Mouse (Mus musculus) hindbrain, embryonic 16.5 days (tissue): ENCODE measurements around the gene Pfn3. TPM values are rescaled to one million over a fixed set of nuclear protein-coding genes. Genes with fewer than 3 reads are reported as not detected.

Experiments
- microRNA-seq: library from miRNA; unstranded; fragments of <30 nt; microRNA quantifications from one replicate; pipeline ENCODE4, GENCODE M21; 2017
- polyA plus RNA-seq: library from polyadenylated mRNA; unstranded; fragments of >200 nt; fragmentation: Nextera tagmentation; extraction: Ambion mirVana; gene quantifications from 2 replicates; pipeline ENCODE4 v1.2.1, GENCODE M21; 2015

Gene Pfn3
- polyA plus RNA-seq, 1 experiment from 2014 or later = 1.4 TPM

Small RNAs within 50 kb of the gene (microRNA-seq; reads per million reads assigned to microRNA genes)
- gene Mir6943 = not detected

Other genes with a start within 250 kb of the Pfn3 start
- 40.8 and 46.3 TPM in 2 replicates for gene Nsd1, start 205.4 kb downstream of the Pfn3 start, polyA plus RNA-seq
- gene Prelid1, start 94.7 kb downstream of the Pfn3 start, polyA plus RNA-seq = 347 and 353 TPM in 2 replicates
- 95.4 and 97.6 TPM in 2 replicates for gene Rab24, start 93.3 kb downstream of the Pfn3 start, polyA plus RNA-seq
- 10.9 and 12.4 TPM in 2 replicates for gene Mxd3, start 85.4 kb downstream of the Pfn3 start, polyA plus RNA-seq
- 44.9 and 51.5 TPM in 2 replicates for gene Lman2, start 52.4 kb downstream of the Pfn3 start, polyA plus RNA-seq
- 0.27 and 0.44 TPM in 2 replicates for gene Rgs14, start 45.5 kb downstream of the Pfn3 start, polyA plus RNA-seq
- 0.05 TPM in 1 of 2 replicates, not detected in the other for gene Slc34a1, start 17.0 kb downstream of the Pfn3 start, polyA plus RNA-seq
- 0.14 and 0.38 TPM in 2 replicates for gene F12, start 11.6 kb upstream of the Pfn3 start, polyA plus RNA-seq
- 15.8 and 25.0 TPM in 2 replicates for gene Grk6, start 29.8 kb upstream of the Pfn3 start, polyA plus RNA-seq
- 4.4 and 4.9 TPM in 2 replicates for gene Prr7, start 49.0 kb upstream of the Pfn3 start, polyA plus RNA-seq
- gene Dbn1, start 72.9 kb upstream of the Pfn3 start, polyA plus RNA-seq = 482 and 556 TPM in 2 replicates
- gene Pdlim7, start 98.4 kb upstream of the Pfn3 start, polyA plus RNA-seq = 161 and 177 TPM in 2 replicates
- 3.6 and 4.3 TPM in 2 replicates for gene Dok3, start 114.1 kb upstream of the Pfn3 start, polyA plus RNA-seq
- 55.3 and 56.3 TPM in 2 replicates for gene Ddx41, start 121.4 kb upstream of the Pfn3 start, polyA plus RNA-seq
- 41.1 and 50.0 TPM in 2 replicates for gene Fam193b, start 155.9 kb upstream of the Pfn3 start, polyA plus RNA-seq
- gene Tmed9, start 158.5 kb upstream of the Pfn3 start, polyA plus RNA-seq = 102 TPM in 2 replicates
- gene B4galt7, start 184.7 kb upstream of the Pfn3 start, polyA plus RNA-seq = 40.9 and 42.3 TPM in 2 replicates
- gene Caml, start 207.8 kb upstream of the Pfn3 start, polyA plus RNA-seq = 97.4 and 108 TPM in 2 replicates
- gene Ddx46, start 219.8 kb upstream of the Pfn3 start, polyA plus RNA-seq = 21.5 and 23.1 TPM in 2 replicates